Mouse (Mus musculus) myocyte (in vitro differentiated cells): ENCODE measurements around the gene Aamp. TPM values are rescaled to one million over a fixed set of nuclear protein-coding genes. Genes with fewer than 3 reads are reported as not detected.
"Not testable (repeated sequence)": the region's sequence is repeated elsewhere in the genome, so short reads cannot be mapped to it uniquely, and the experiment has no call there.

Experiments
- H3K27me3 ChIP-seq: one replicate; pipeline ENCODE4 v1.6.1; 2011; ENCODE audit not compliant: control insufficient read depth, insufficient read depth, insufficient read length
- H3K36me3 ChIP-seq: one replicate; pipeline ENCODE4 v1.6.1; 2011; ENCODE audit not compliant: control insufficient read depth, insufficient read depth
- H3K4me2 ChIP-seq: one replicate; pipeline ENCODE4 v1.6.1; 2011; ENCODE audit warnings: low read depth, control low read depth
- H3K4me3 ChIP-seq: one replicate; pipeline ENCODE4 v1.5.1; 2011; ENCODE audit warnings: mild to moderate bottlenecking, control low read depth, moderate library complexity
- H3K79me2 ChIP-seq: one replicate; pipeline ENCODE4 v1.6.1; 2011; ENCODE audit not compliant: control insufficient read depth, insufficient read depth
- H3ac ChIP-seq: one replicate; pipeline ENCODE4 v1.6.1; 2011; ENCODE audit not compliant: control insufficient read depth, insufficient read length
- CEBPB ChIP-seq: IDR thresholded peaks from 2 replicates; pipeline ENCODE4 v1.6.1; 2011; ENCODE audit warnings: mild to moderate bottlenecking, moderate library complexity; ENCODE audit not compliant: poor library complexity, insufficient read depth, severe bottlenecking
- E2F4 ChIP-seq: IDR thresholded peaks from one replicate; pipeline ENCODE4 v1.6.1; 2011; ENCODE audit warnings: mild to moderate bottlenecking, control low read depth, moderate library complexity; ENCODE audit not compliant: insufficient read depth
- MAX ChIP-seq: IDR thresholded peaks from one replicate; pipeline ENCODE4 v1.6.1; 2011; ENCODE audit warnings: low read depth, mild to moderate bottlenecking, control low read depth
- MYOD1 ChIP-seq, 3 experiments: IDR thresholded peaks; one replicate each; pipeline ENCODE4 v1.6.1; 2011; ENCODE audit warnings: control low read depth in 2 of 3, low read depth in 2 of 3, mild to moderate bottlenecking in 2 of 3, moderate library complexity in 1 of 3; ENCODE audit not compliant: insufficient read length in 2 of 3, control insufficient read depth in 1 of 3
- MYOG ChIP-seq, 3 experiments: IDR thresholded peaks; one replicate each; pipeline ENCODE4 v1.6.1; 2011; ENCODE audit warnings: control low read depth in 2 of 3, low read depth in 2 of 3, mild to moderate bottlenecking in 2 of 3; ENCODE audit not compliant: insufficient read length in 2 of 3, control insufficient read depth in 1 of 3, insufficient read depth in 1 of 3
- POLR2A ChIP-seq: IDR thresholded peaks from one replicate; pipeline ENCODE4 v1.6.1; 2011; ENCODE audit warnings: low read depth, mild to moderate bottlenecking, control low read depth, moderate library complexity; ENCODE audit not compliant: insufficient read length
- POLR2AphosphoS2 ChIP-seq: IDR thresholded peaks from one replicate; pipeline ENCODE4 v1.6.1; 2011; ENCODE audit warnings: low read depth, control low read depth; ENCODE audit not compliant: insufficient read length
- REST ChIP-seq: IDR thresholded peaks from one replicate; pipeline ENCODE4 v1.6.1; 2011; ENCODE audit warnings: mild to moderate bottlenecking, control low read depth, moderate library complexity; ENCODE audit not compliant: insufficient read depth, insufficient read length
- SRF ChIP-seq: IDR thresholded peaks from one replicate; pipeline ENCODE4 v1.6.1; 2011; ENCODE audit warnings: low read depth; ENCODE audit not compliant: control insufficient read depth, insufficient read length
- TCF12 ChIP-seq: IDR thresholded peaks from one replicate; pipeline ENCODE4 v1.6.1; 2011; ENCODE audit warnings: mild to moderate bottlenecking, control low read depth; ENCODE audit not compliant: poor library complexity, insufficient read depth, severe bottlenecking
- TCF3 ChIP-seq: IDR thresholded peaks from one replicate; pipeline ENCODE4 v1.6.1; 2011; ENCODE audit warnings: low read depth, control low read depth; ENCODE audit not compliant: insufficient read length
- USF1 ChIP-seq: IDR thresholded peaks from one replicate; pipeline ENCODE4 v1.6.1; 2011; ENCODE audit warnings: low read depth, mild to moderate bottlenecking, control low read depth, moderate library complexity
- polyA plus RNA-seq: library from polyadenylated mRNA; unstranded; fragments of >200 nt; fragmentation: generic; extraction: Trizol; gene quantifications from one replicate; pipeline ENCODE4 v1.2.1, GENCODE M21; 2012; ENCODE audit warnings: missing spikeins

Aamp gene
- polyA plus RNA-seq, 1 experiment, result 199 TPM

DNA sequence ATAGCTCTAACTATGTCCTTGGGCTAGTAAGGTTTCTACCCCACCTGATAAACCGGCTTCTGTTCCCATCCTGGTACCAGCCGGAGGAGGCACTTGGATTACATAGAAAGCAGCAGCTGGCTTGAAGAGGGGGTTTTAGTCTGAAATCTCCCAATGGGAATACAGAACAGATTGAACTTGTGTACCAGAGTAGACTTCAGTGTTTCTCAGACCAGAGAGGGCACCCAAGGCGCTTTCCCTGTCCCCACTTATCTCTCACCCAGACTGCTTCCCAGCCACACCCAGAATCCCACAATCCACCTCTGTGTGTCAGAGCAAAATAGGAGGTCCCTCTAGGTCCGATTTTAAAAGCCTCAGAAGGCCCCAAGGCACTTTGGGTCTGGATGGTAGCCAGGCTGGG is 3.8 kb upstream of the Aamp start:
- TF ChIP-seq MYOG (IDR thresholded peaks at IDR 0.05; ENCODE audit: control insufficient read depth in 1 of 3, insufficient read depth in 1 of 3, insufficient read length in 2 of 3, low read depth in 2 of 3), result no peak
- no peak for TF ChIP-seq POLR2A
- no peak for TF ChIP-seq TCF3
- no peak for TF ChIP-seq E2F4
- TF ChIP-seq SRF, result no peak
- TF ChIP-seq REST, result no peak
- TF ChIP-seq TCF12, result no peak
- no peak for TF ChIP-seq POLR2AphosphoS2
- TF ChIP-seq CEBPB, result no peak
- no peak overlapping the region for H3K4me3 ChIP-seq
- peaks cover 40% of the 10 kb centered on the region for H3K36me3 ChIP-seq
- H3ac ChIP-seq, result no peak overlapping the region
- peaks cover 15% of the 10 kb centered on the region for H3K79me2 ChIP-seq
- H3K4me2 ChIP-seq, result no peak overlapping the region
- no peaks in the 10 kb centered on the region for H3K27me3 ChIP-seq

DNA sequence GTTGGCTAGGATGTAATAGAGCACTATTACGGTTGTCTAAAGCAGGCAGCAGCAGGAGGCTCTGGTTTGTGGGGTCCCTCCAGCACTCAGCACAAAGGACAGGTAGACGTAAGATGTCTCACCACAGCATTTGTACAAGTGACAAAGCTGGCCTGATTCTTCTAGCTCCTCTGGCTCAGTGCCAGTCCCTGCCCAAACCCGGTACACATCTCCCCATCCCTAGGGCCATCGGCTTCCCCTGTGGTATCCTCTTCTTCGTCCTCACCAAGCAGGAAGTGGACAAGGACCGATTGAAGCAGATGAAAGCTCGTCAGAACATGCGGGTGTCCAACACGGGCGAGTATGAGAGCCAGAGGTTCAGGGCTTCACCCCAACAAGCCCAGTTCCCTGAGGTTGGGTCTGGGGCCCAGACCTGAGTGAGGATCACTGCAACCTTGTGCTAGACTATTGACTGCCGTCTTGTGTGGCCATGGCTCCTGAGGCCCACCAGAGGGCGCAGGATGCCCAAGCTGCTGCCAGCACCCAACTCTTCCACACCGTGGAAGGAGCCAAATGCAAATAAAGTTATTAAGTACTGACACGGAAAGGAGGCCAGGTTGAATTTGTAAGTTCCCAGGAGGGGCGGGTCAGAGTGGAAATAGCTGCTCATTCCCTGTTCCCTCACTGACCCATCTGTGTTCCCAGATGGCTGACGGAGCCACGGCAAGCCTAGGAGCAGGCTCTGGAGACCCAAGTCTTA is 2.5 kb upstream of the Aamp start:
- not testable (repeated sequence) for H3K4me3 ChIP-seq, H3K4me2 ChIP-seq, H3K27me3 ChIP-seq, H3ac ChIP-seq
- Histone ChIP-seq H3K79me2 (peaks cover 11% of the 10 kb centered on the region), H3K36me3 (peaks cover 45% of the 10 kb centered on the region)
- TF ChIP-seq POLR2AphosphoS2, result peak; percentile 14

DNA sequence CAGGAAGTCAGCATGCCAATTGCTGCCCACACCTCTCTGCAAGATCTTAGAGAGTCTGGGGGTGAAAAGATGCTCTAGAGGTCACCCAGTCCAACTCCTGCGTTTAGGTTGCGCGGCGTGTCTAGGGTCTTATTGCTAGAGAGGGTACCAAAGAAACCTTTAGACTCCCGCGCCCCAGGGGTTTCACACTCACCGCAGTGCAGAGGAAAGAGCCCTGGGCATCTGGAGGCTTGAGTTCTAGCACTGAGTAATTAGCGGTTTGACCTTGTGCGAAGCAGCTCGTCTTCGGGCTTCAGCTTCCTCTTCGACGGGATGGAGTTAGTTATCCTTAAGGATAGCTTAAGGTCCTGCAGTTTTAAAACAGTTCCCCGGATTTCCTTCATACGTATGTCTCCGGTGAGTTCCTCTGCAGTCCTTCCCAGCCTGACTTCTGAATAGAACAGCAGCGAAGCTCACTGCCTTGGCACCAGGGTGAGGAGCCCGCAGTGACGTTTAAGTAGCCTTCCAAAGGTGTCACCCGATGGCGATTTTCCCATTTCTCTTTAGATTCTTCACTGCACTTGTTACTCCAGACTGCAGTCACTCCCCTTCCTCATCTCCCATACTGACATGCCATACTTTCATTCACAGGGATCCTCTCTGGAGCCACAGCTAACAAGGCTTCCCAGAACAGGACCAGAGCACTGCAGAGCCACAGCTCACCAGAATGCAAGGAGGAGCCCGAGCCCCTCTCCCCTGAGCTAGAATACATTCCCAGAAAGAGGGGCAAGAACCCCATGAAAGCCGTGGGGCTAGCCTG is 873 bp upstream of the Aamp start:
- TF ChIP-seq POLR2AphosphoS2 (peak; percentile 57), MYOG (IDR thresholded peaks at IDR 0.05; ENCODE audit: control insufficient read depth in 1 of 3, insufficient read depth in 1 of 3, insufficient read length in 2 of 3, low read depth in 2 of 3) (no peak)
- H3ac ChIP-seq, result peak overlapping the region; percentile 19
- H3K36me3 ChIP-seq, result peaks cover 43% of the 10 kb centered on the region

DNA sequence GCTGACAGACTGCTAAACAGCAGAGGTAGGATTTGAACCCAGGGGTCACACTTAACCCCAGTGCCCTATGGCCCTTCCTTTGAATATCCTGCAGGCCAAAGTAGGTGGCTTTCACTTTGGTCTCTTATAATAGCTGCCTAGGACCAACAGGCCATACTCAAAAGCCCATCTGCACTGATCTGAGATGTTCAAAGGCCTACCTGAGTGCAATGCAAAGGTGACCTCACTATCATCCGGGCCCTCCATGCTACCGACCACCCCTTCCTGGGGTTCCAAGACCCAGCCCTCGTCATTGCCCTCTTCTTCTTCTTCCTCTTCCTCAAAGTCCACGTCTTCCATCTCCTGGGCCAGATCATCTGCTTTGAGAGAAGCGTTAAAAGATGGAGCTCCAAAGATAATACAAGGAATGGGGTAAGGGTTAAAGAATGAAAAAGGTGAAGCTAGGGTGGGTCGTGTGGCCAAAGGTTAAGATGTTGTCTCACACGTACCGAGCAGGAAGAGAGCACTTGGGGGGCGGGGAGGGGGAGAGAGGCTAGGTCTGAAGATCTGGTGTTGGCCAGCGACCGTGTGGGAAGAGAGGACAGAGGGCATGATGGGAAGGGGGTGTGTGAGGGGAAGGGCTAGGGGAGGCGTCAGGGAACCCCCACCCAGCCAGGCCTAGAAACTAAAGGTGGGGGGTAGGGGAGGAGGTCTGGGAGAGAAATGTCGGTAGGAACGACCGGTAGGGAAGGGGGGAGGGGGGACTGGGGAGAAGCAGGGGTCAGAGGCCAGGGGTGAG is 663 bp downstream of the Aamp start:
- H3K36me3 ChIP-seq, result peaks cover 31% of the 10 kb centered on the region
- peaks cover 11% of the 10 kb centered on the region for H3K79me2 ChIP-seq
- no peaks in the 10 kb centered on the region for H3K27me3 ChIP-seq
- H3K4me2 ChIP-seq, result peak overlapping the region; percentile 91
- TF ChIP-seq REST (peak; percentile 37), TCF3 (no peak), MYOG (IDR thresholded peaks at IDR 0.05; ENCODE audit: control insufficient read depth in 1 of 3, insufficient read depth in 1 of 3, insufficient read length in 2 of 3, low read depth in 2 of 3) (no peak), CEBPB (no peak), SRF (no peak)
- peak overlapping the region; percentile 81 for H3K4me3 ChIP-seq
- peak overlapping the region; percentile 19 for H3ac ChIP-seq

More for the DNA sequence above, 873 bp upstream of the Aamp start:
- H3K4me3 ChIP-seq, result peak overlapping the region; percentile 81
- H3K4me2 ChIP-seq, result peak overlapping the region; percentile 95
- no peaks in the 10 kb centered on the region for H3K27me3 ChIP-seq
- H3K79me2 ChIP-seq, result peaks cover 11% of the 10 kb centered on the region

DNA sequence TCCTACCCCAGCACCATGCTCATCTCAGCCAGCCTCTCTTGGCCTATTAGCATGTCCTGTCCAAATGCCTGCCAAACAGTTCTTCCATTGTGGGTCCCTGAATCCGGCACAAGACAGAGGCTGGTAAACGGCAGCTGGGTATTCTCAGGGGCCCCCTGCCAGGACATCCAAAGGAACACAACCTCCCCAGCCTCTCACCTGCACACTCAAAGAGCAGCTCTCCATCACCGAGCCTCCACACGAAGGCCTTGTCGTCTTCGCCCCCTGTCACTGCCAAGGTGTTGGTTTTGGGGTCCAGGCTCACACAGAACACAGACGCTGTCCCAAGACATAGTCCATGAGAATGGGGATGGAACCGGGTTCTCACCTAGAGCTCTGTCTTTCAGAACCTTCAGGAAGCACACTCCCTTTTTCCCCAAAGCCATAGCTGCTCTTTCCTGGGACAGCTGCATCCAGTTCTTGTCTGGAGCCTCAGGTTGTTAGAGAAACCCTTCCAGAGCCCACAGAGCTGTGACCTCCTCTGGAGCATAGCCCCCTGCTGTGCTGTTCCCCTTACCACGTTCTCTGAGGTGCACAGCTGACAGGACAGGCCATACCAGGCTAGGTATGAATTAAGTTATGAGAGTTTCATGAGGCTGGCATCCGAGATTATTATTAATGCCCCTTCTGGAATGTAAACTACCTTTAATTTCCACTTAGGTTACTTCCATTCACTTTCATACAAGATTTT is 1.5 kb downstream of the Aamp start:
- Histone ChIP-seq H3ac (no peak overlapping the region), H3K27me3 (no peaks in the 10 kb centered on the region), H3K4me2 (no peak overlapping the region), H3K79me2 (peaks cover 11% of the 10 kb centered on the region), H3K4me3 (peak overlapping the region; percentile 81), H3K36me3 (peaks cover 23% of the 10 kb centered on the region)
- TF ChIP-seq REST (no peak), TCF3 (no peak), SRF (no peak), POLR2A (no peak), TCF12 (no peak), POLR2AphosphoS2 (no peak), CEBPB (no peak), MAX (no peak), E2F4 (no peak), MYOG (IDR thresholded peaks at IDR 0.05; ENCODE audit: control insufficient read depth in 1 of 3, insufficient read depth in 1 of 3, insufficient read length in 2 of 3, low read depth in 2 of 3) (no peak), USF1 (no peak), MYOD1 (IDR thresholded peaks at IDR 0.05; ENCODE audit: control insufficient read depth in 1 of 3, insufficient read length in 2 of 3, low read depth in 2 of 3) (no peak)
